Mouse (Mus musculus) kidney, embryonic 15.5 days (tissue): ENCODE measurements around the gene Tmem256. TPM values are rescaled to one million over a fixed set of nuclear protein-coding genes. Genes with fewer than 3 reads are reported as not detected.
"Not testable (repeated sequence)": the region's sequence is repeated elsewhere in the genome, so short reads cannot be mapped to it uniquely, and the experiment has no call there.

Experiments
- ATAC-seq: fragments of 200-750 bp; cut with Nextera tagmentation; replicated peaks from 2 replicates; pipeline ENCODE4 v1.8.0; 2017; ENCODE audit warnings: moderate TSS enrichment; ENCODE audit not compliant: low FRiP score
- H3K27ac ChIP-seq: fragments of 300-500 bp; sonication (generic); 2 replicates; pipeline ENCODE4 v1.5.1; 2015; ENCODE audit warnings: mild to moderate bottlenecking, inconsistent platforms
- H3K27me3 ChIP-seq: fragments of 300-500 bp; sonication (generic); 2 replicates; pipeline ENCODE4 v1.6.1; 2015; ENCODE audit warnings: inconsistent platforms
- H3K36me3 ChIP-seq: fragments of 300-500 bp; sonication (generic); 2 replicates; pipeline ENCODE4 v1.6.1; 2015; ENCODE audit warnings: inconsistent platforms
- H3K4me1 ChIP-seq: fragments of 300-500 bp; sonication (generic); 2 replicates; pipeline ENCODE4 v1.6.1; 2015; ENCODE audit warnings: inconsistent platforms
- H3K4me2 ChIP-seq: fragments of 300-500 bp; sonication (generic); 2 replicates; pipeline ENCODE4 v1.6.1; 2015; ENCODE audit warnings: moderate library complexity, mild to moderate bottlenecking, inconsistent platforms
- H3K4me3 ChIP-seq: fragments of 300-500 bp; sonication (generic); replicated peaks from 2 replicates; pipeline ENCODE4 v1.5.1; 2015; ENCODE audit warnings: mild to moderate bottlenecking, inconsistent platforms
- H3K9ac ChIP-seq: fragments of 300-500 bp; sonication (generic); 2 replicates; pipeline ENCODE4 v1.6.1; 2015; ENCODE audit warnings: mild to moderate bottlenecking, inconsistent platforms
- H3K9me3 ChIP-seq: fragments of 300-500 bp; sonication (generic); replicated peaks from 2 replicates; pipeline ENCODE4 v1.6.1; 2016; ENCODE audit warnings: inconsistent platforms
- WGBS: fragments of 180-500 bp; shearing (Covaris S2); methylation state at CpG from one replicate; pipeline ENCODE4 v1.1.7; 2015; ENCODE audit warnings: mixed read lengths; 5-methylcytosine and 5-hydroxymethylcytosine counted together
- polyA plus RNA-seq: library from polyadenylated mRNA; unstranded; fragments of >200 nt; fragmentation: Nextera tagmentation; extraction: Ambion mirVana; gene quantifications from 2 replicates; pipeline ENCODE4 v1.2.1, GENCODE M21; 2015

The Tmem256 gene
- polyA plus RNA-seq, 1 experiment from 2014 or later: 409 TPM

GRCm38 (mm10) chr11:69863729-69864128 lies 25.4 kb downstream of the Tmem256 start:
- ATAC-seq, H3K9me3 ChIP-seq, H3K4me3 ChIP-seq, H3K36me3 ChIP-seq, H3K9ac ChIP-seq, H3K4me2 ChIP-seq, H3K4me1 ChIP-seq, H3K27ac ChIP-seq: not testable (repeated sequence)
- peaks cover 12% of the 10 kb centered on the region for H3K27me3 ChIP-seq
- WGBS: 52% methylated on average over 3 of the region's 3 CpGs

- H3K4me1 ChIP-seq: no peaks in the 10 kb centered on the region; the same call in 1 of the 2 replicates
- H3K4me2 ChIP-seq: no peak overlapping the region
- H3K27me3 ChIP-seq: peaks cover 6% of the 10 kb centered on the region; the same call in 1 of the 2 replicates
- no peak overlapping the region for H3K9ac ChIP-seq
- no peak overlapping the region for H3K27ac ChIP-seq
- H3K9me3 ChIP-seq: no peaks in the 10 kb centered on the region
- H3K36me3 ChIP-seq: no peaks in the 10 kb centered on the region
- no peak for ATAC-seq
- no peak overlapping the region for H3K4me3 ChIP-seq
- WGBS: 39% methylated on average over 8 of the region's 8 CpGs
Observed at GRCm38 (mm10) chr11:69864138-69864860, 26.0 kb downstream of the Tmem256 start.

- H3K4me1 ChIP-seq: no peaks in the 10 kb centered on the region; the same call in 1 of the 2 replicates
- H3K4me3 ChIP-seq: no peak overlapping the region
- no peak overlapping the region for H3K9ac ChIP-seq
- no peaks in the 10 kb centered on the region for H3K36me3 ChIP-seq
- ATAC-seq: no peak
- no peaks in the 10 kb centered on the region for H3K27me3 ChIP-seq
- H3K9me3 ChIP-seq: no peaks in the 10 kb centered on the region
- H3K27ac ChIP-seq: no peak overlapping the region
- no peak overlapping the region for H3K4me2 ChIP-seq
- 82% methylated on average over 9 of the region's 9 CpGs for WGBS
Observed at GRCm38 (mm10) chr11:69865561-69865960, 27.2 kb downstream of the Tmem256 start.

- Histone ChIP-seq H3K36me3 (no peaks in the 10 kb centered on the region), H3K9ac (no peak overlapping the region), H3K4me1 (no peaks in the 10 kb centered on the region; the same call in 1 of the 2 replicates), H3K27ac (no peak overlapping the region), H3K9me3 (no peaks in the 10 kb centered on the region), H3K27me3 (no peaks in the 10 kb centered on the region), H3K4me3 (no peak overlapping the region), H3K4me2 (no peak overlapping the region)
- 74% methylated on average over 9 of the region's 9 CpGs for WGBS
- no peak for ATAC-seq
Observed at GRCm38 (mm10) chr11:69867335-69867734, 29.0 kb downstream of the Tmem256 start.

GRCm38 (mm10) chr11:69870289-69871069 lies 32.2 kb downstream of the Tmem256 start:
- WGBS: 91% methylated on average over 2 of the region's 2 CpGs
- Histone ChIP-seq H3K4me2 (no peak overlapping the region), H3K36me3 (no peaks in the 10 kb centered on the region), H3K27ac (no peak overlapping the region), H3K4me1 (no peaks in the 10 kb centered on the region), H3K4me3 (no peak overlapping the region), H3K27me3 (no peaks in the 10 kb centered on the region), H3K9ac (no peak overlapping the region), H3K9me3 (no peaks in the 10 kb centered on the region)
- no peak for ATAC-seq

GRCm38 (mm10) chr11:69871822-69872221 lies 33.5 kb downstream of the Tmem256 start:
- no peak overlapping the region for H3K9ac ChIP-seq

GRCm38 (mm10) chr11:69872451-69872850 lies 34.1 kb downstream of the Tmem256 start:
- WGBS: 62% methylated on average over 4 of the region's 4 CpGs
- no peak for ATAC-seq
- H3K9ac ChIP-seq: no peak overlapping the region

More at GRCm38 (mm10) chr11:69871822-69872221, 33.5 kb downstream of the Tmem256 start:
- Histone ChIP-seq H3K9me3 (no peaks in the 10 kb centered on the region), H3K36me3 (no peaks in the 10 kb centered on the region), H3K4me2 (no peak overlapping the region), H3K4me3 (no peak overlapping the region), H3K27ac (no peak overlapping the region), H3K4me1 (peaks cover 10% of the 10 kb centered on the region), H3K27me3 (no peaks in the 10 kb centered on the region)
- WGBS: 83% methylated on average over 7 of the region's 7 CpGs
- ATAC-seq: no peak

GRCm38 (mm10) chr11:69876186-69876585 lies 37.9 kb downstream of the Tmem256 start:
- Histone ChIP-seq H3K27ac (peak overlapping the region; percentile 37; the same call in 1 of the 2 replicates), H3K9me3 (no peaks in the 10 kb centered on the region), H3K4me3 (no peak overlapping the region), H3K4me2 (0 out of 2 replicates have a peak overlapping the region, but pooled peaks have one; percentile 46), H3K27me3 (no peaks in the 10 kb centered on the region), H3K9ac (no peak overlapping the region), H3K36me3 (no peaks in the 10 kb centered on the region), H3K4me1 (peaks cover 44% of the 10 kb centered on the region)
- no peak for ATAC-seq
- WGBS: 49% methylated on average over 7 of the region's 7 CpGs

More at GRCm38 (mm10) chr11:69872451-69872850, 34.1 kb downstream of the Tmem256 start:
- H3K27ac ChIP-seq: no peak overlapping the region
- H3K36me3 ChIP-seq: no peaks in the 10 kb centered on the region
- no peak overlapping the region for H3K4me2 ChIP-seq
- H3K9me3 ChIP-seq: no peaks in the 10 kb centered on the region
- H3K4me1 ChIP-seq: peaks cover 16% of the 10 kb centered on the region
- no peaks in the 10 kb centered on the region for H3K27me3 ChIP-seq
- H3K4me3 ChIP-seq: no peak overlapping the region

GRCm38 (mm10) chr11:69876867-69877266 lies 38.6 kb downstream of the Tmem256 start:
- Histone ChIP-seq H3K9ac (0 out of 2 replicates have a peak overlapping the region, but pooled peaks have one; percentile 1), H3K27me3 (no peaks in the 10 kb centered on the region), H3K4me2 (peak overlapping the region; percentile 46), H3K4me3 (peak overlapping the region; percentile 18), H3K27ac (peak overlapping the region; percentile 37; the same call in 1 of the 2 replicates), H3K9me3 (no peaks in the 10 kb centered on the region), H3K4me1 (peaks cover 51% of the 10 kb centered on the region), H3K36me3 (no peaks in the 10 kb centered on the region)
- WGBS: 5% methylated on average over 12 of the region's 12 CpGs
- no peak for ATAC-seq

- Histone ChIP-seq H3K4me3 (peak within 1 kb of the TSS; percentile 63), H3K27me3 (no peaks in the 10 kb centered on the region), H3K9ac (peak within 1 kb of the TSS; percentile 15), H3K4me2 (peak within 1 kb of the TSS; percentile 80), H3K36me3 (no peaks in the 10 kb centered on the region), H3K27ac (0 out of 2 replicates have a peak within 1 kb of the TSS, but pooled peaks have one; percentile 37), H3K4me1 (peaks cover 57% of the 10 kb centered on the region), H3K9me3 (no peaks in the 10 kb centered on the region)
- WGBS: 88% methylated on average over 11 of the region's 11 CpGs
- ATAC-seq: no peak
Observed at GRCm38 (mm10) chr11:69877878-69878277, 39.6 kb downstream of the Tmem256 start, which contains the start of gene Tmem95. Tmem95 (minus strand) TSS chr11:69878018.

GRCm38 (mm10) chr11:69878399-69878798 lies 40.1 kb downstream of the Tmem256 start:
- ATAC-seq: no peak
- Histone ChIP-seq H3K36me3 (no peaks in the 10 kb centered on the region), H3K4me2 (peak overlapping the region; percentile 80; the same call in 1 of the 2 replicates), H3K9me3 (no peaks in the 10 kb centered on the region), H3K4me3 (peak overlapping the region; percentile 63; the same call in 1 of the 2 replicates), H3K4me1 (peaks cover 57% of the 10 kb centered on the region), H3K27me3 (no peaks in the 10 kb centered on the region), H3K9ac (0 out of 2 replicates have a peak overlapping the region, but pooled peaks have one; percentile 15), H3K27ac (no peak overlapping the region)
- WGBS: 81% methylated on average over 3 of the region's 3 CpGs

GRCm38 (mm10) chr11:69878952-69879351 lies 40.6 kb downstream of the Tmem256 start:
- Histone ChIP-seq H3K4me3 (peak overlapping the region; percentile 63), H3K36me3 (no peaks in the 10 kb centered on the region), H3K4me1 (peaks cover 61% of the 10 kb centered on the region), H3K9me3 (no peaks in the 10 kb centered on the region), H3K27ac (no peak overlapping the region), H3K4me2 (peak overlapping the region; percentile 80), H3K27me3 (no peaks in the 10 kb centered on the region), H3K9ac (peak overlapping the region; percentile 15)
- WGBS: 89% methylated on average over 6 of the region's 6 CpGs
- ATAC-seq: no peak
